ENCODE assay signal across 8 mouse cellular contexts in genomic region chr7:93006694-93007231, GRCm38 (mm10).
DNase-seq lines count a peak whose midpoint lies in the region; ATAC-seq and TF ChIP-seq lines count a peak whose summit lies in the region.
"Not testable (repeated sequence)": the region's sequence is repeated elsewhere in the genome, so short reads cannot be mapped to it uniquely, and the experiment has no call there.

No protein-coding gene starts in this region.

- WGBS in heart, postnatal 0 days = 27% methylated on average over 5 of the region's 5 CpGs

- H3K9me3 ChIP-seq in heart, postnatal 0 days (replicated peaks; ENCODE audit: control insufficient read depth, low read length) = not testable (repeated sequence)

- not testable (repeated sequence) for H3K36me3 ChIP-seq in heart, postnatal 0 days (replicated peaks; ENCODE audit: control insufficient read depth, insufficient read depth, low read length)

- H3K27me3 ChIP-seq in heart, postnatal 0 days (ENCODE audit: control insufficient read depth, insufficient read depth, low read length) = not testable (repeated sequence)

- intact Hi-C loops in left cerebral cortex, postnatal 14 days (cut with DNase I) = not testable (repeated sequence)

- not testable (repeated sequence) for TF ChIP-seq CTCF in heart, postnatal 0 days (IDR thresholded peaks at IDR 0.05; ENCODE audit: low read depth)

- peak; percentile 83 for ATAC-seq in heart, postnatal 0 days (ENCODE audit: insufficient read depth, low read depth)
- ATAC-seq in megakaryocyte, adult 5-6 weeks (ENCODE audit: poor library complexity, severe bottlenecking) = peak; percentile 38; the same call in 1 of the 2 replicates

- not testable (repeated sequence) for H3K9ac ChIP-seq in heart, postnatal 0 days (replicated peaks; ENCODE audit: low read depth, low read length)

- H3K4me2 ChIP-seq in heart, postnatal 0 days (ENCODE audit: low read depth, low read length) = not testable (repeated sequence)

- TF ChIP-seq EP300 in heart, postnatal 0 days (IDR thresholded peaks at IDR 0.05; ENCODE audit: low read depth) = not testable (repeated sequence)

- H3K27ac ChIP-seq in heart, postnatal 0 days (ENCODE audit: low read depth) = peak overlapping the region; percentile 66

- H3K4me3 ChIP-seq in heart, postnatal 0 days (ENCODE audit: low read depth, low read length) = not testable (repeated sequence)

- peak; percentile 88 for DNase-seq in adrenal gland, adult 2 months
- peak; percentile 69 to 74 for DNase-seq in cerebellum, postnatal 14 days
- DNase-seq in frontal cortex, postnatal 14 days (ENCODE audit: low spot score in 2 of 2) = peak; percentile 14 to 35
- peak; percentile 53 for DNase-seq in heart, postnatal 0 days (ENCODE audit: low spot score)
- peak; percentile 51 for DNase-seq in kidney, postnatal 14 days
- peak; percentile 16 to 53 for DNase-seq in left cerebral cortex, postnatal 14 days (ENCODE audit: low spot score in 2 of 2)
- peak; percentile 71 to 79 for DNase-seq in right cerebral cortex, postnatal 10 days (ENCODE audit: low spot score in 2 of 2)

- not testable (repeated sequence) for H3K4me1 ChIP-seq in heart, postnatal 0 days (ENCODE audit: control insufficient read depth, insufficient read depth)

Comparison
In these comparisons a context has a peak if more than half of its experiments do, and no peak if none do; other contexts are left out.
1. DNase-seq: peak in every context shown above with its lines; median percentile 88 in adrenal gland, adult 2 months; 75 in right cerebral cortex, postnatal 10 days; 72 in cerebellum, postnatal 14 days; 53 in heart, postnatal 0 days; 51 in kidney, postnatal 14 days; 34 in left cerebral cortex, postnatal 14 days; 24 in frontal cortex, postnatal 14 days.